12 mouse cellular contexts compared by ENCODE assay signal in genomic region chr14:33362122-33362521, GRCm38 (mm10).
A peak's percentile ranks its signal among the peaks of the same experiment; 100 is the strongest.
DNase-seq lines count a peak whose midpoint lies in the region; ATAC-seq lines count a peak whose summit lies in the region.
"Had no signal": no experiment of that assay in that cellular context is flagged by ENCODE, and none has a peak within 500 bp of the region (broad histone marks: within the 10 kb centered on the region; RNA-seq: fewer than 3 reads in every experiment).

No protein-coding gene starts in this region.

- no peak overlapping the region for H3K9ac ChIP-seq in heart, embryonic 14.5 days (ENCODE audit: low read length)
- no peak overlapping the region for H3K9ac ChIP-seq in midbrain, embryonic 11.5 days (ENCODE audit: low read length)
- no peak overlapping the region for H3K9ac ChIP-seq in midbrain, embryonic 16.5 days (ENCODE audit: low read depth, low read length)
- H3K9ac ChIP-seq in stomach, embryonic 16.5 days (ENCODE audit: low read length) = peak overlapping the region; percentile 43

- H3K9me3 ChIP-seq in heart, embryonic 14.5 days (ENCODE audit: control insufficient read depth, low read length) = no peaks in the 10 kb centered on the region
- no peaks in the 10 kb centered on the region for H3K9me3 ChIP-seq in midbrain, embryonic 11.5 days (ENCODE audit: control insufficient read depth, low read length)
- H3K9me3 ChIP-seq in midbrain, embryonic 16.5 days (replicated peaks; ENCODE audit: control insufficient read depth, low read length, poor library complexity, severe bottlenecking) = no peaks in the 10 kb centered on the region
- no peaks in the 10 kb centered on the region for H3K9me3 ChIP-seq in stomach, embryonic 16.5 days (replicated peaks; ENCODE audit: control insufficient read depth, low read length)

- no peaks in the 10 kb centered on the region for H3K36me3 ChIP-seq in heart, embryonic 14.5 days (ENCODE audit: control insufficient read depth, insufficient read depth, low read length)
- H3K36me3 ChIP-seq in midbrain, embryonic 11.5 days (ENCODE audit: control insufficient read depth, insufficient read depth, low read length) = no peaks in the 10 kb centered on the region
- H3K36me3 ChIP-seq in midbrain, embryonic 16.5 days (ENCODE audit: control insufficient read depth, insufficient read depth, low read length) = no peaks in the 10 kb centered on the region
- H3K36me3 ChIP-seq in stomach, embryonic 16.5 days (ENCODE audit: control insufficient read depth, insufficient read depth, low read length) = no peaks in the 10 kb centered on the region

- H3K4me3 ChIP-seq in heart, embryonic 14.5 days (ENCODE audit: control insufficient read depth in 1 of 2, insufficient read depth in 1 of 2, low read depth in 1 of 2, low read length in 2 of 2) = 0 out of 4 replicates have a peak overlapping the region, but pooled peaks of 1 of the 2 experiments have one; percentile 9
- no peak overlapping the region for H3K4me3 ChIP-seq in midbrain, embryonic 11.5 days (ENCODE audit: low read depth, low read length)
- H3K4me3 ChIP-seq in midbrain, embryonic 16.5 days (ENCODE audit: low read depth, low read length) = no peak overlapping the region
- H3K4me3 ChIP-seq in stomach, embryonic 16.5 days (replicated peaks; ENCODE audit: low read length) = no peak overlapping the region
- H3K4me3 ChIP-seq: gastrocnemius, adult 2 months had no signal

- no peak for ATAC-seq in heart, embryonic 14.5 days (ENCODE audit: insufficient number of reproducible peaks, insufficient read depth, low FRiP score, low read depth)
- peak; percentile 33; the same call in 1 of the 2 replicates for ATAC-seq in midbrain, embryonic 11.5 days (ENCODE audit: low FRiP score)
- no peak for ATAC-seq in midbrain, embryonic 16.5 days
- ATAC-seq in stomach, embryonic 16.5 days (ENCODE audit: insufficient read depth, low FRiP score) = no peak

- WGBS in heart, embryonic 14.5 days = 46% methylated on average over 14 of the region's 14 CpGs
- WGBS in midbrain, embryonic 11.5 days = 73% methylated on average over 14 of the region's 14 CpGs
- WGBS in midbrain, embryonic 16.5 days = 70% methylated on average over 14 of the region's 14 CpGs
- 32% methylated on average over 14 of the region's 14 CpGs for WGBS in stomach, embryonic 16.5 days

- intact Hi-C loops in heart, postnatal 10 days (cut with DNase I) = no loop called here

- peak overlapping the region; percentile 56 for H3K4me2 ChIP-seq in heart, embryonic 14.5 days (ENCODE audit: low read length)
- no peak overlapping the region for H3K4me2 ChIP-seq in midbrain, embryonic 11.5 days
- H3K4me2 ChIP-seq in midbrain, embryonic 16.5 days (ENCODE audit: low read length) = no peak overlapping the region
- H3K4me2 ChIP-seq in stomach, embryonic 16.5 days (ENCODE audit: low read depth, low read length) = peak overlapping the region; percentile 33

- peaks cover 28% of the 10 kb centered on the region for H3K27me3 ChIP-seq in heart, embryonic 14.5 days (ENCODE audit: control insufficient read depth, insufficient read depth, low read length)
- H3K27me3 ChIP-seq in midbrain, embryonic 11.5 days (ENCODE audit: control insufficient read depth, insufficient read depth, low read length) = no peaks in the 10 kb centered on the region
- no peaks in the 10 kb centered on the region for H3K27me3 ChIP-seq in midbrain, embryonic 16.5 days (ENCODE audit: control insufficient read depth, insufficient read depth, low read depth, low read length)
- no peaks in the 10 kb centered on the region for H3K27me3 ChIP-seq in stomach, embryonic 16.5 days (ENCODE audit: control insufficient read depth, insufficient read depth, low read length)

- peaks cover 10 to 13% of the 10 kb centered on the region in 2 experiments for H3K4me1 ChIP-seq in heart, embryonic 14.5 days (ENCODE audit: control insufficient read depth in 2 of 2, insufficient read depth in 2 of 2, low read length in 2 of 2)
- peaks cover 3% of the 10 kb centered on the region; the same call in 1 of the 2 replicates for H3K4me1 ChIP-seq in midbrain, embryonic 11.5 days (ENCODE audit: control insufficient read depth, insufficient read depth, low read length)
- H3K4me1 ChIP-seq in midbrain, embryonic 16.5 days (ENCODE audit: control insufficient read depth, insufficient read depth, low read length) = peaks cover 2% of the 10 kb centered on the region; the same call in 1 of the 2 replicates
- H3K4me1 ChIP-seq in stomach, embryonic 16.5 days (ENCODE audit: control insufficient read depth, insufficient read depth, low read length) = peaks cover 20% of the 10 kb centered on the region

- DNase-seq in heart, postnatal 10 days = no peak
- DNase-seq in midbrain, embryonic 11.5 days (ENCODE audit: low spot score, missing footprints) = no peak
- peak; percentile 28 for DNase-seq in liver
- no peak for DNase-seq in embryo, embryonic 10 days (ENCODE audit: low spot score)
- DNase-seq: cerebellum, adult 8-10 months; gastrocnemius, adult 2 months; kidney, adult 18-20 months; lung, adult 18-20 months; spleen, adult 18-20 months had no signal

- H3K27ac ChIP-seq in heart, embryonic 14.5 days (replicated peaks in 1 of 2; ENCODE audit: control insufficient read depth in 1 of 2, insufficient read depth in 1 of 2, low read depth in 2 of 2, low read length in 2 of 2) = no peak overlapping the region
- no peak overlapping the region for H3K27ac ChIP-seq in midbrain, embryonic 11.5 days (ENCODE audit: low read depth, low read length)
- no peak overlapping the region for H3K27ac ChIP-seq in midbrain, embryonic 16.5 days (ENCODE audit: low read length)
- no peak overlapping the region for H3K27ac ChIP-seq in stomach, embryonic 16.5 days (ENCODE audit: low read length)
- H3K27ac ChIP-seq: gastrocnemius, adult 2 months had no signal

Comparison
In these comparisons a context has a peak if more than half of its experiments do, and no peak if none do; other contexts are left out.
1. H3K4me2 ChIP-seq: peak in heart, embryonic 14.5 days (single experiment) and stomach, embryonic 16.5 days (single experiment); none in midbrain, embryonic 11.5 days (single experiment) and midbrain, embryonic 16.5 days (single experiment).